Mouse (Mus musculus): ENCODE results near the gene Gm28729.
"Not testable (repeated sequence)": the region's sequence is repeated elsewhere in the genome, so short reads cannot be mapped to it uniquely, and the experiment has no call there.

Gene Gm28729

GRCm38 (mm10) chr9:96524972-96525506, at the start of gene Gm28729:
Gene Gm28729 (minus strand): TSS chr9:96525264.
- DNase-seq: no peak

GRCm38 (mm10) chr9:96573252-96573651, 48.2 kb upstream of the Gm28729 start:
- no peak for DNase-seq

GRCm38 (mm10) chr9:96572754-96573153, 47.7 kb upstream of the Gm28729 start:
- no peak for DNase-seq

GRCm38 (mm10) chr9:96566470-96566996, 41.5 kb upstream of the Gm28729 start:
- no peak for DNase-seq

GRCm38 (mm10) chr9:96563501-96563900, 38.4 kb upstream of the Gm28729 start:
- DNase-seq: no peak

- no peak for DNase-seq
These were observed 34.1 kb upstream of the Gm28729 start for GRCm38 (mm10) chr9:96559148-96559547.

- no peak for DNase-seq
These were observed 33.5 kb upstream of the Gm28729 start for GRCm38 (mm10) chr9:96558594-96558993.

- no peak for DNase-seq
These were observed 29.0 kb upstream of the Gm28729 start for GRCm38 (mm10) chr9:96554095-96554494.

- DNase-seq: peak; percentile 44
These were observed 20.3 kb upstream of the Gm28729 start for GRCm38 (mm10) chr9:96545410-96545809.

- DNase-seq: peak; percentile 51
These were observed 18.9 kb upstream of the Gm28729 start for GRCm38 (mm10) chr9:96543643-96544640.

- DNase-seq: no peak
These were observed 13.9 kb upstream of the Gm28729 start for GRCm38 (mm10) chr9:96538916-96539315.

GRCm38 (mm10) chr9:96537615-96537919, 12.5 kb upstream of the Gm28729 start:
- DNase-seq: no peak

- peak; percentile 26 for DNase-seq
These were observed 12.0 kb upstream of the Gm28729 start for GRCm38 (mm10) chr9:96536895-96537614.

- not testable (repeated sequence) for DNase-seq
These were observed 11.0 kb upstream of the Gm28729 start for GRCm38 (mm10) chr9:96536093-96536492.

- DNase-seq: no peak
These were observed 10.4 kb upstream of the Gm28729 start for GRCm38 (mm10) chr9:96535431-96535830.

GRCm38 (mm10) chr9:96534256-96534655, 9.2 kb upstream of the Gm28729 start:
- no peak for DNase-seq

- DNase-seq: no peak
These were observed 8.4 kb upstream of the Gm28729 start for GRCm38 (mm10) chr9:96533476-96533875.

GRCm38 (mm10) chr9:96532531-96532930, 7.5 kb upstream of the Gm28729 start:
- DNase-seq: no peak

GRCm38 (mm10) chr9:96530674-96531081, 5.6 kb upstream of the Gm28729 start:
- peak; percentile 37 for DNase-seq

- DNase-seq: no peak
These were observed 5.1 kb upstream of the Gm28729 start for GRCm38 (mm10) chr9:96529961-96530673.

- DNase-seq: no peak
These were observed 947 bp upstream of the Gm28729 start for GRCm38 (mm10) chr9:96526011-96526410.

- no peak for DNase-seq
These were observed 1.9 kb downstream of the Gm28729 start for GRCm38 (mm10) chr9:96523148-96523547.

GRCm38 (mm10) chr9:96521574-96521973, 3.5 kb downstream of the Gm28729 start:
- DNase-seq: not testable (repeated sequence)
